Mouse (Mus musculus) inflammation-experienced regulatory T-cells, adult 6 months (primary cell): ENCODE data around the gene Pmepa1. TPM values are rescaled to one million over a fixed set of nuclear protein-coding genes. Genes with fewer than 3 reads are reported as not detected.

Source experiments
- ATAC-seq: one replicate; pipeline ENCODE4 v1.8.0; 2017
- polyA plus RNA-seq, 3 experiments: library from polyadenylated mRNA; unstranded; fragments of 100-300 nt; shearing (Covaris generic); gene quantifications; one replicate each; pipeline ENCODE4 v1.2.1; 2017

Gene Pmepa1
- polyA plus RNA-seq, 3 experiments from 2014 or later = 4.5 to 16.3 (median 12.8) TPM

- ATAC-seq = no peak
Measured at GRCm38 (mm10) chr2:173183311-173183710, 93.0 kb downstream of the Pmepa1 start.

- ATAC-seq = no peak
Measured at GRCm38 (mm10) chr2:173182796-173183195, 93.5 kb downstream of the Pmepa1 start.

- ATAC-seq = no peak
Measured at GRCm38 (mm10) chr2:173181901-173182300, 94.4 kb downstream of the Pmepa1 start.

GRCm38 (mm10) chr2:173181486-173181885, 94.8 kb downstream of the Pmepa1 start:
- no peak for ATAC-seq

- ATAC-seq = no peak
Measured at GRCm38 (mm10) chr2:173180721-173181388, 95.5 kb downstream of the Pmepa1 start.

GRCm38 (mm10) chr2:173180026-173180425, 96.3 kb downstream of the Pmepa1 start:
- no peak for ATAC-seq

GRCm38 (mm10) chr2:173179046-173179445, 97.3 kb downstream of the Pmepa1 start:
- ATAC-seq = no peak

GRCm38 (mm10) chr2:173177951-173178350, 98.4 kb downstream of the Pmepa1 start:
- no peak for ATAC-seq

GRCm38 (mm10) chr2:173177481-173177880, 98.9 kb downstream of the Pmepa1 start:
- ATAC-seq = no peak

- ATAC-seq = no peak
Measured at GRCm38 (mm10) chr2:173175703-173176102, 100.6 kb downstream of the Pmepa1 start.

GRCm38 (mm10) chr2:173174569-173174968, 101.8 kb downstream of the Pmepa1 start:
- ATAC-seq = no peak

Other genes starting within 250 kb of the Pmepa1 start
- not detected for gene Ctcfl, start 157.0 kb downstream of the Pmepa1 start, polyA plus RNA-seq
- gene Pck1, start 123.5 kb downstream of the Pmepa1 start, polyA plus RNA-seq = not detected
- 100 to 1,000 TPM in 2 of 3 experiments, 10 to 100 TPM in 1; 72.5 to 144 (median 103) TPM for gene Zbp1, start 57.6 kb downstream of the Pmepa1 start, polyA plus RNA-seq
- not detected for gene 1700021F07Rik, start 246.1 kb upstream of the Pmepa1 start, polyA plus RNA-seq